Mouse (Mus musculus) cerebellum, adult 2 months (tissue): ENCODE data around the gene Cldnd2.

Source experiments
- CTCF ChIP-seq: fragments of 200-500 bp; IDR thresholded peaks from 2 replicates; pipeline ENCODE4 v1.5.1; 2011; ENCODE audit warnings: low read depth, mild to moderate bottlenecking, control low read depth, low read length, moderate library complexity, borderline replicate concordance; ENCODE audit not compliant: insufficient read depth
- POLR2A ChIP-seq: fragments of 200-500 bp; IDR thresholded peaks from 2 replicates; pipeline ENCODE4 v1.6.1; 2011; ENCODE audit warnings: low read length, control low read depth, borderline replicate concordance; ENCODE audit not compliant: insufficient read depth

- TF ChIP-seq CTCF (no peak), POLR2A (no peak)
These were observed 41.6 kb downstream of the Cldnd2 start for GRCm38 (mm10) chr7:43482090-43482716.
